Mouse (Mus musculus): ENCODE data around the gene Crybb1.

DNA sequence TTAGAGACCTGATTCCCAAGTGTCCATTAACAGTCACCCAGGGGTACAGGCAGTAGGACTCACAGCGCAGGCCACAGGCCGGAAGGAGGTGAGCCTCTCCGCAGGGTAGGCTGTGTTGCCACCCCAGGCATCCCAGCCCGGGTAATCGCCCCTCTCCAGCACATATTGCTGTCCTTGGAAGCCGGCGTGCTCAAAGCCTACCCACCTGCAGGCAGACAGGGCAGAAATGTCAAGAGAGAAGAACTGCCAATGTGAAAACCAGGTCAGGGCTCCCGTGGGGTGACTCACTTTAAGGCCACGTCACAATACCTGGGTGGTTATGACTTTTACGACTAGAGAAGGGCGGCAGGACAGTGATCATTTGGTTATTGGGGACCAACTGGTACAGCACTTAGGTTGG lies 6.5 kb upstream of the Crybb1 start:
- TF ChIP-seq POLR2A (IDR thresholded peaks at IDR 0.05; ENCODE audit: borderline replicate concordance, insufficient read depth, low read length) (no peak), CTCF (IDR thresholded peaks at IDR 0.05; ENCODE audit: borderline replicate concordance, insufficient read depth, low read depth, low read length) (no peak)
